Mouse (Mus musculus) c-Kit-positive CD71-negative TER-119-negative erythroid progenitor cells, embryonic 14.5 days (primary cell): Measurements from ENCODE around the gene Abcc4.

ENCODE experiments used
- DNase-seq: peaks from one replicate; pipeline ENCODE4 v3.0.0-alpha.2; 2013; ENCODE audit warnings: low read depth

The Abcc4 gene

GRCm38 (mm10) chr14:118705808-118706731, at the start of gene Abcc4:
Gene Abcc4, minus strand, starts transcription at chr14:118706219.
- DNase-seq = peak; percentile 57

- no peak for DNase-seq
Observed at GRCm38 (mm10) chr14:118751193-118751753, 45.3 kb upstream of the Abcc4 start.

- no peak for DNase-seq
Observed at GRCm38 (mm10) chr14:118750505-118751192, 44.6 kb upstream of the Abcc4 start.

GRCm38 (mm10) chr14:118749715-118750114, 43.7 kb upstream of the Abcc4 start:
- DNase-seq = no peak

GRCm38 (mm10) chr14:118749068-118749467, 43.0 kb upstream of the Abcc4 start:
- no peak for DNase-seq

GRCm38 (mm10) chr14:118742862-118743261, 36.8 kb upstream of the Abcc4 start:
- DNase-seq = no peak

- no peak for DNase-seq
Observed at GRCm38 (mm10) chr14:118741780-118742179, 35.8 kb upstream of the Abcc4 start.

GRCm38 (mm10) chr14:118737251-118737888, 31.4 kb upstream of the Abcc4 start:
- DNase-seq = no peak

GRCm38 (mm10) chr14:118735114-118735513, 29.1 kb upstream of the Abcc4 start:
- no peak for DNase-seq

- DNase-seq = no peak
Observed at GRCm38 (mm10) chr14:118733146-118733545, 27.1 kb upstream of the Abcc4 start.

- no peak for DNase-seq
Observed at GRCm38 (mm10) chr14:118730631-118731030, 24.6 kb upstream of the Abcc4 start.

GRCm38 (mm10) chr14:118725467-118725866, 19.4 kb upstream of the Abcc4 start:
- no peak for DNase-seq

GRCm38 (mm10) chr14:118723920-118724693, 18.1 kb upstream of the Abcc4 start:
- DNase-seq = no peak

GRCm38 (mm10) chr14:118719566-118720174, 13.7 kb upstream of the Abcc4 start:
- DNase-seq = no peak

- DNase-seq = no peak
Observed at GRCm38 (mm10) chr14:118718576-118718975, 12.6 kb upstream of the Abcc4 start.

- DNase-seq = no peak
Observed at GRCm38 (mm10) chr14:118716372-118717312, 10.6 kb upstream of the Abcc4 start.

GRCm38 (mm10) chr14:118714720-118715119, 8.7 kb upstream of the Abcc4 start:
- no peak for DNase-seq

GRCm38 (mm10) chr14:118714320-118714719, 8.3 kb upstream of the Abcc4 start:
- DNase-seq = no peak

- DNase-seq = no peak
Observed at GRCm38 (mm10) chr14:118713869-118714268, 7.8 kb upstream of the Abcc4 start.

- no peak for DNase-seq
Observed at GRCm38 (mm10) chr14:118713408-118713807, 7.4 kb upstream of the Abcc4 start.
